Mouse (Mus musculus) ES-Bruce4 (cell line): ENCODE data around the gene Col18a1. TPM values are rescaled to one million over a fixed set of nuclear protein-coding genes. Genes with fewer than 3 reads are reported as not detected.
"Not testable (repeated sequence)": the region's sequence is repeated elsewhere in the genome, so short reads cannot be mapped to it uniquely, and the experiment has no call there.

ENCODE experiments used
- H3K27ac ChIP-seq: 2 replicates; pipeline ENCODE4 v1.5.1; 2012; ENCODE audit warnings: low read length, inconsistent platforms; ENCODE audit not compliant: insufficient read depth
- H3K27me3 ChIP-seq: 2 replicates; pipeline ENCODE4 v1.6.1; 2012; ENCODE audit warnings: mild to moderate bottlenecking, low read length, inconsistent platforms; ENCODE audit not compliant: control insufficient read depth, poor library complexity, insufficient read depth, severe bottlenecking
- H3K36me3 ChIP-seq: 2 replicates; pipeline ENCODE4 v1.6.1; 2012; ENCODE audit warnings: inconsistent platforms, mild to moderate bottlenecking, low read length, moderate library complexity; ENCODE audit not compliant: control insufficient read depth, poor library complexity, insufficient read depth, severe bottlenecking
- H3K4me1 ChIP-seq: one replicate; pipeline ENCODE4 v1.8.1; 2011; ENCODE audit warnings: low read length; ENCODE audit not compliant: control insufficient read depth, insufficient read depth
- H3K4me3 ChIP-seq: 2 replicates; pipeline ENCODE4 v1.5.1; 2011; ENCODE audit warnings: low read depth, mild to moderate bottlenecking, low read length
- H3K9ac ChIP-seq: 2 replicates; pipeline ENCODE4 v1.6.1; 2012; ENCODE audit warnings: low read depth, mild to moderate bottlenecking, inconsistent platforms; ENCODE audit not compliant: poor library complexity, severe bottlenecking
- H3K9me3 ChIP-seq: replicated peaks from 2 replicates; pipeline ENCODE4 v1.6.1; 2012; ENCODE audit warnings: mild to moderate bottlenecking, low read length, inconsistent platforms; ENCODE audit not compliant: control insufficient read depth, poor library complexity, insufficient read depth, severe bottlenecking
- CTCF ChIP-seq: IDR thresholded peaks from one replicate; pipeline ENCODE4 v1.8.1; 2011; ENCODE audit warnings: low read depth, low read length
- EP300 ChIP-seq: IDR thresholded peaks from 2 replicates; pipeline ENCODE4 v1.6.1; 2011; ENCODE audit warnings: low read depth, low read length; ENCODE audit not compliant: insufficient read depth
- POLR2A ChIP-seq: IDR thresholded peaks from one replicate; pipeline ENCODE4 v1.8.1; 2011; ENCODE audit warnings: low read length; ENCODE audit not compliant: insufficient read depth
- polyA plus RNA-seq: library from polyadenylated mRNA; stranded (reverse); fragments of >200 nt; gene quantifications from 2 replicates; pipeline ENCODE4 v1.2.4, GENCODE M21; 2011; ENCODE audit warnings: low read depth; ENCODE audit not compliant: missing spikeins, insufficient read depth, insufficient read length

Gene Col18a1
- polyA plus RNA-seq, 1 experiment: 273 TPM

DNA sequence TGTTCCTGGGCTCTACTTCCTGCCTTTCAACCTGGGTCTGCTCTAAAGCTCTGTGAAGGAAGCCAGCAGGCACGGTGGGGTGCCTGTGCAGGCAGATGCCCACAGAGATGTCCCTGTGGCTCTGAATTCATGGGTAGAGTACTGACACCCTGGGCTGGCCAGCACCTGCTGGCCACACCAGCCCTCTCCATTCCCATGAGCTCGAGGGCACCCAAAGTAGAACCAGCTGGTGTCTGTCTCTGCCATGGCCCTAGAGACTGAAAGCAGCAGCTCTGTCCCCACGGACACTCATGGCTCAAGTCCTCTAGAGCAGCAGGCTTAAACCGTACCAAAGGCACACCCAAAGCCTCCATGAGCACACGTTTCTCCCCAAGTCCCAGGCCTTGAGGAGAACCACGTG lies 30.1 kb downstream of the Col18a1 start:
- TF ChIP-seq POLR2A (no peak), EP300 (no peak), CTCF (no peak)
- Histone ChIP-seq H3K27ac (no peak overlapping the region), H3K9ac (no peak overlapping the region), H3K36me3 (no peaks in the 10 kb centered on the region), H3K27me3 (no peaks in the 10 kb centered on the region), H3K9me3 (no peaks in the 10 kb centered on the region), H3K4me1 (peaks cover 40% of the 10 kb centered on the region), H3K4me3 (no peak overlapping the region)

DNA sequence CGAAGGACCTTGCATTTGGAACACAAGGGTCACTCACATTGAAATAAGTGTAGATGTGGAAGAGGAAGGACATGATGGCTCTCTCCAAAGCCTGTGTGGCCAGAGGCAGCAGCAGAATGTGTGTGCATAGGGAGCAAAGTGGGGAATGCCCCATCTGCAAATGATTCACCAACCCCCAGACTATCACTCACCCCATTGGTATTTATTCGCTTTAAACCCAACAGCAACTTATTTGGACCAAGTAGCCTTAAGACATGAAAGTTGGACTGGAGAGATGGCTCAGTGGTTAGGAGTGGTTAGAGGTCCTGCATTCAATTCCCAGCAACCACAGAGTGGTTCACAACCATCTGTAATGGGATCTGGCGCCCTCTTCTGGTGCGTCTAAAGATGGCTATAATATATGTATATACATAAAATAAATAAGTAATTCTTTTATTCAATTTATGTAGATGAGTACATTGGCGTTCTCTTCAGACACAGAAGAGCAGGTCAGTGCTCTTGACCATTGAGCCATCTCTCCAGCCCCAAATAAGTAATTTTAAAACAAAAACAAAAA lies 31.0 kb downstream of the Col18a1 start:
- Histone ChIP-seq H3K27me3 (no peaks in the 10 kb centered on the region), H3K36me3 (no peaks in the 10 kb centered on the region), H3K4me3 (no peak overlapping the region), H3K4me1 (peaks cover 40% of the 10 kb centered on the region), H3K9ac (no peak overlapping the region), H3K9me3 (no peaks in the 10 kb centered on the region), H3K27ac (peak overlapping the region; percentile 74)
- no peak for TF ChIP-seq CTCF
- TF ChIP-seq EP300: no peak
- TF ChIP-seq POLR2A: no peak

DNA sequence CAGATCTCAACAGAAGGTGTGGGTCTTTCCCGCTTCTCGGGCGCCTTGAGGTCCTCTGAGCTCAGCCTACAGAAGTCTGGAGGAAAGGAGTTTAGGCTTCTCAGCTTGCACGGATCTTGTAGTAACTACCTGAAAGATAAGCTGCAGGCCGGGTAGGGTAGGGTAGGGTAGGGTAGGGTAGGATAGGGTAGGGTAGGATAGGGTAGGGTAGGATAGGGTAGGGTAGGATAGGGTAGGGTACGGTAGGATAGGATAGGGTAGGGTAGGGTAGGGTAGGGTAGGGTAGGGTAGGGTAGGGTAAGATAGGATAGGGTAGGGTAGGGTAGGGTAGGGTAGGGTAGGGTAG lies 31.6 kb downstream of the Col18a1 start:
- H3K36me3 ChIP-seq, H3K9ac ChIP-seq, H3K9me3 ChIP-seq, H3K27me3 ChIP-seq, H3K4me3 ChIP-seq: not testable (repeated sequence)
- peaks cover 40% of the 10 kb centered on the region for H3K4me1 ChIP-seq
- H3K27ac ChIP-seq: peak overlapping the region; percentile 74

DNA sequence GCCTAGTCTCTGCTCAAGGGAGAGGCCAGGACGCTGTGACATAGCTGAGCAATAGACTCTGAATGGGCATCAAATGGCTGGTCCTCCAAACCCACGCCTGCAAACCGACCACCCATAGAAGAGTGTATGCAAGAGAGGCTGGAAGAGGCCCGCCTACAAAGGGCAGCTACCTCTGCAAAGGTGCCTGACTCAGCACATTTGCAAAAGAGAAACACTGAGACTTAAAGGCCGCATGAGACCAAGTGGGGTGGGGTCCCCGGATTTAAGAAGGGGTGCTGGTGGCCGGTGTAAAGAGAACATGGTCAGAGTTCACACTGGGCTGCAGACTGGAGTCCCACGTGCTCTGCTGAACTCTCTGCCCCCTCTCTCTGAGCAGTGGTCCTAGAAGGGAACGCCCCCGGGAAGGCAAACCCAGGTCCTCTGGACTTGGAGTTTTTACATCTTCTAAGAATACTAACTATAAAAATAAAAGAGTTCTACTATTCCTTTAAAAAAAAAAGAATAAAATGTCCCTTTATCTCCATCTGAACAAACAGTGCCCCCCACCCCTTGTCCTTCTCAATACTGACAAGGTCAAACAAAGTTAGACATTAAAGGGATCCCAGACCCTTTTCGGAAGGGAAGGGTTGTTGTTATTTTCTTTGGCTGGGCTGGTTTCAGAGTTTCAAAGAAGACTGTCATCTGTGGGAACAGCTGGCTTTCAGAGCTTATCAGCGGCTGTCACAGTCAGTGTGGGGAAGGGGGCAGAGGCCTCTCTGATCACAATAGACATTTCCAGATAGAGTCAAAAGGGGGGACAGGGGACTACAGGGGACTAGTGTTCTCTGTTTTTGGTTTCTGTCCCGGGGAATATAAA lies 32.2 kb downstream of the Col18a1 start:
- Histone ChIP-seq H3K27me3 (no peaks in the 10 kb centered on the region), H3K4me3 (no peak overlapping the region), H3K9ac (0 out of 2 replicates have a peak overlapping the region, but pooled peaks have one; percentile 2), H3K27ac (peak overlapping the region; percentile 84), H3K9me3 (no peaks in the 10 kb centered on the region), H3K4me1 (peaks cover 37% of the 10 kb centered on the region), H3K36me3 (no peaks in the 10 kb centered on the region)
- no peak for TF ChIP-seq POLR2A
- 0 out of 2 replicates have a peak, but pooled peaks have one; percentile 37 for TF ChIP-seq EP300

DNA sequence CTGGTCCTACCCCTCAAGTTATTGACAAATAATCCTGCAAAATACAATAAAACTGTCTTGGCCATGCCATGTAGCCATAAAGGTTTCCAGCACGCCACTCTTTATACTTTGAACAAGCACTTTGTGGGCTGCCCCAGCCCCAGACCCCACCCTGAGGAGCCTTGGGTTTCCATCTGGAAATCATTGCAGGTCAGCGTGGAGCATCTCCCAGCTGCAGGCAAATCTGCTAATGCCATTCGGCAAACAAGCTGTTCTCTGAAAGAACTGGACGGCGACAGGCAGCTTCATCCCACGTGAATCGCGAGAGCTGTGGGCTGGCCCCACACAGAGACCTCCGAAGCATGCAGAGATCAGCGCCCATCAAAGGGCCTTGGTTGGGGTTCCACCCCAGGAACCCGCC lies 34.2 kb downstream of the Col18a1 start:
- Histone ChIP-seq H3K27ac (peak overlapping the region; percentile 84), H3K9ac (peak overlapping the region; percentile 36), H3K4me3 (no peak overlapping the region)

DNA sequence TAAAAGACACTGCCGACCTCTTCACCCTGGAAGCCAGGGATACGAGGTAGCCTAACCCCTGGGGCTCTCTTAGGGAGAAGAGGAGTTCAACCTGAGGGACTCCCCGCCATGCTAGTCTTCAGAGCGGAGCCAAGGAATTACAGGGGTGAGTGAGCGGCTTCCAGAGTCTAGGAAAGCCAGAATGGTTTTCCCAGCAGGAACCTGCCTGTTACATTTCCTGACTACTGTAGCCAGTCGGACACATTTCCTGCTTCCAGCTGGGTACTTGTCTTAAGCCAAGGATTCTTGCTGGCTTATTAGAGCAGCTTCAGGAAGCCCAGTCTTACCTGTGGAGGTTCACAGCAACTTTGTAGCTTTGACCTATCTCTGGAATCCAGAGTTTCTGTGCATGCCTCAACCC lies 34.8 kb downstream of the Col18a1 start:
- peaks cover 17% of the 10 kb centered on the region for H3K4me1 ChIP-seq
- no peaks in the 10 kb centered on the region for H3K9me3 ChIP-seq
- peak overlapping the region; percentile 36 for H3K9ac ChIP-seq
- peak overlapping the region; percentile 84 for H3K27ac ChIP-seq
- TF ChIP-seq EP300: no peak
- no peak for TF ChIP-seq CTCF
- no peak for TF ChIP-seq POLR2A
- no peaks in the 10 kb centered on the region for H3K27me3 ChIP-seq
- no peak overlapping the region for H3K4me3 ChIP-seq
- H3K36me3 ChIP-seq: no peaks in the 10 kb centered on the region

More for the DNA sequence above, 34.2 kb downstream of the Col18a1 start:
- Histone ChIP-seq H3K27me3 (no peaks in the 10 kb centered on the region), H3K4me1 (peaks cover 17% of the 10 kb centered on the region), H3K9me3 (no peaks in the 10 kb centered on the region), H3K36me3 (no peaks in the 10 kb centered on the region)
- no peak for TF ChIP-seq CTCF
- no peak for TF ChIP-seq POLR2A
- TF ChIP-seq EP300: no peak
